Mouse (Mus musculus) mature B cell (primary cell): ENCODE results near the gene Rsg1.

ENCODE experiments used
- in situ Hi-C: fragments of 300-500 bp; cut with MboI; formaldehyde crosslinking; loops from 2 replicates; pipeline ENCODE4 v1.14.3; 2019

Rsg1 gene

DNA sequence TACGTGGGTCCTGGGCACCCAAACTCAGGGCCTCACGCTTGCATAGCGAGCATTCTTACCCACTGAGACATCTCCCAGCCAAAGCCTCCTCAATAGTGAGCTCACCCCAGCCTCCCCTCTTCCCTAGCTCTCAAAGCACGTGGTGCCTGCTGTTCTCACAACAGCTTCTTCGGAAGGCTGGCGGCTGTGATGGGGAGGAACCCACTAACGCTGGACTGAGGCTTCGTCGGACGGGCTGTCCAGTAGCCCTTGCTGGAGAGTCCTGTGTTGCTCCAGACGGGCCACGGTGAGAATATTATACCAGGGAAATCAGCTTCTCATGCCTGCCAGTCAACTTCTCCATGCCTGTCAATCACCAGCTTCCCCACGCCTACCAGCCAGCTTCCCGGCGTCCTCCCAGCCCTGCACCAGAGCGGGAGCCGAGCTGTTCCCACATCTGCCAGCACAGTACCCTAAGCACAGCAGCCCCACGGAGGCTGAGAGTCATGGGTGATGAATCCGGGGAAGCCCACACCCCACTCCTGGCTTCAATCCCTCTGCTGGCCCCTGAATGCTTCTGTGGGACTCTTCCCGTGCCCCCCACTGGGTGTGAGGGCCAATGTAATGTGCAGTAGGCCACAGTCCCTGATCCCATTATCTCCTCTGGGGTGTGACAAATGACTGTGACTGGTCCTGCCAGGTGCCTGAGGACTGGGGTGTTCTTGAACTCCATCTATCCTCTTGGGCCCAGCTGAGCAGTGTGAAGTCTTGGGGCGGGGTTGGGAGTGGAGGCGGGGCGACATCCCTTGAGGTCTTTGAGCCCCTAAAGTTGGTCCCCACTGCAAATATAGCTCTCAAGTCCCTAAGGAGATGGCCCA, 61.0 kb downstream of the Rsg1 start:
- in situ Hi-C loops: loop anchor here (10.0 kb wide), 1 partner anchor 90 kb away; the partner anchor contains the start of gene Fam131c
